Mouse (Mus musculus): ENCODE data around the gene Nxpe4. TPM values are rescaled to one million over a fixed set of nuclear protein-coding genes. Genes with fewer than 3 reads are reported as not detected.

Nxpe4 gene
- total and polyA plus RNA-seq, 2 experiments from 2014 or later = 5.9 to 9.5 TPM

GRCm38 (mm10) chr9:48417994-48418393, 256.2 kb downstream of the Nxpe4 start:
- ATAC-seq (ENCODE audit: insufficient read depth, low read depth) = no peak
- Histone ChIP-seq H3K36me3 (replicated peaks; ENCODE audit: control insufficient read depth, insufficient read depth, low read length) (no peaks in the 10 kb centered on the region), H3K9ac (replicated peaks; ENCODE audit: low read depth, low read length) (no peak overlapping the region), H3K4me2 (ENCODE audit: low read depth, low read length) (no peak overlapping the region), H3K4me3 (ENCODE audit: low read depth, low read length) (no peak overlapping the region), H3K27ac (ENCODE audit: low read depth) (no peak overlapping the region), H3K27me3 (ENCODE audit: control insufficient read depth, insufficient read depth, low read length) (no peaks in the 10 kb centered on the region), H3K4me1 (ENCODE audit: control insufficient read depth, insufficient read depth) (no peaks in the 10 kb centered on the region), H3K9me3 (replicated peaks; ENCODE audit: control insufficient read depth, low read length) (no peaks in the 10 kb centered on the region)
- DNase-seq (ENCODE audit: low spot score) = no peak
- TF ChIP-seq EP300 (IDR thresholded peaks at IDR 0.05; ENCODE audit: low read depth) (no peak), CTCF (IDR thresholded peaks at IDR 0.05; ENCODE audit: low read depth) (no peak)
- 63% methylated on average over 3 of the region's 3 CpGs for WGBS

- DNase-seq (ENCODE audit: low spot score) (no peak), ATAC-seq (ENCODE audit: insufficient read depth, low read depth) (no peak)
- H3K4me1 ChIP-seq (ENCODE audit: control insufficient read depth, insufficient read depth) = no peaks in the 10 kb centered on the region
- H3K9ac ChIP-seq (replicated peaks; ENCODE audit: low read depth, low read length) = no peak overlapping the region
- H3K36me3 ChIP-seq (replicated peaks; ENCODE audit: control insufficient read depth, insufficient read depth, low read length) = no peaks in the 10 kb centered on the region
- H3K27me3 ChIP-seq (ENCODE audit: control insufficient read depth, insufficient read depth, low read length) = no peaks in the 10 kb centered on the region
- WGBS = 66% methylated on average over 2 of the region's 2 CpGs
- no peaks in the 10 kb centered on the region for H3K9me3 ChIP-seq (replicated peaks; ENCODE audit: control insufficient read depth, low read length)
- no peak overlapping the region for H3K27ac ChIP-seq (ENCODE audit: low read depth)
- H3K4me2 ChIP-seq (ENCODE audit: low read depth, low read length) = no peak overlapping the region
- TF ChIP-seq CTCF (IDR thresholded peaks at IDR 0.05; ENCODE audit: low read depth) (no peak), EP300 (IDR thresholded peaks at IDR 0.05; ENCODE audit: low read depth) (no peak)
- H3K4me3 ChIP-seq (ENCODE audit: low read depth, low read length) = no peak overlapping the region
Observed at GRCm38 (mm10) chr9:48418397-48418796, 256.6 kb downstream of the Nxpe4 start.

- TF ChIP-seq EP300 (IDR thresholded peaks at IDR 0.05; ENCODE audit: low read depth) (no peak), CTCF (IDR thresholded peaks at IDR 0.05; ENCODE audit: low read depth) (no peak)
- H3K36me3 ChIP-seq (replicated peaks; ENCODE audit: control insufficient read depth, insufficient read depth, low read length) = no peaks in the 10 kb centered on the region
Observed at GRCm38 (mm10) chr9:48418829-48419228, 257.0 kb downstream of the Nxpe4 start.

GRCm38 (mm10) chr9:48420437-48420836, 258.6 kb downstream of the Nxpe4 start:
- Histone ChIP-seq H3K27me3 (ENCODE audit: control insufficient read depth, insufficient read depth, low read length) (no peaks in the 10 kb centered on the region), H3K9ac (replicated peaks; ENCODE audit: low read depth, low read length) (no peak overlapping the region), H3K36me3 (replicated peaks; ENCODE audit: control insufficient read depth, insufficient read depth, low read length) (no peaks in the 10 kb centered on the region), H3K4me1 (ENCODE audit: control insufficient read depth, insufficient read depth) (no peaks in the 10 kb centered on the region), H3K4me3 (ENCODE audit: low read depth, low read length) (no peak overlapping the region), H3K9me3 (replicated peaks; ENCODE audit: control insufficient read depth, low read length) (no peaks in the 10 kb centered on the region), H3K27ac (ENCODE audit: low read depth) (no peak overlapping the region), H3K4me2 (ENCODE audit: low read depth, low read length) (no peak overlapping the region)
- WGBS = 77% methylated on average over 7 of the region's 7 CpGs
- TF ChIP-seq EP300 (IDR thresholded peaks at IDR 0.05; ENCODE audit: low read depth) = no peak
- TF ChIP-seq CTCF (IDR thresholded peaks at IDR 0.05; ENCODE audit: low read depth) = no peak
- ATAC-seq (ENCODE audit: insufficient read depth, low read depth) = no peak
- DNase-seq (ENCODE audit: low spot score) = no peak

More at GRCm38 (mm10) chr9:48418829-48419228, 257.0 kb downstream of the Nxpe4 start:
- no peak overlapping the region for H3K4me2 ChIP-seq (ENCODE audit: low read depth, low read length)
- no peak overlapping the region for H3K9ac ChIP-seq (replicated peaks; ENCODE audit: low read depth, low read length)
- no peaks in the 10 kb centered on the region for H3K4me1 ChIP-seq (ENCODE audit: control insufficient read depth, insufficient read depth)
- 51% methylated on average over 8 of the region's 8 CpGs for WGBS
- no peaks in the 10 kb centered on the region for H3K9me3 ChIP-seq (replicated peaks; ENCODE audit: control insufficient read depth, low read length)
- DNase-seq (ENCODE audit: low spot score) = no peak
- ATAC-seq (ENCODE audit: insufficient read depth, low read depth) = no peak
- H3K27me3 ChIP-seq (ENCODE audit: control insufficient read depth, insufficient read depth, low read length) = no peaks in the 10 kb centered on the region
- no peak overlapping the region for H3K4me3 ChIP-seq (ENCODE audit: low read depth, low read length)
- H3K27ac ChIP-seq (ENCODE audit: low read depth) = no peak overlapping the region

GRCm38 (mm10) chr9:48421029-48421428, 259.2 kb downstream of the Nxpe4 start:
- no peaks in the 10 kb centered on the region for H3K9me3 ChIP-seq (replicated peaks; ENCODE audit: control insufficient read depth, low read length)
- DNase-seq (ENCODE audit: low spot score) (no peak), ATAC-seq (ENCODE audit: insufficient read depth, low read depth) (no peak)
- no peaks in the 10 kb centered on the region for H3K27me3 ChIP-seq (ENCODE audit: control insufficient read depth, insufficient read depth, low read length)
- no peak for TF ChIP-seq CTCF (IDR thresholded peaks at IDR 0.05; ENCODE audit: low read depth)
- no peak for TF ChIP-seq EP300 (IDR thresholded peaks at IDR 0.05; ENCODE audit: low read depth)
- WGBS = 52% methylated on average over 2 of the region's 2 CpGs
- H3K4me2 ChIP-seq (ENCODE audit: low read depth, low read length) = no peak overlapping the region
- H3K4me3 ChIP-seq (ENCODE audit: low read depth, low read length) = no peak overlapping the region
- H3K27ac ChIP-seq (ENCODE audit: low read depth) = no peak overlapping the region
- H3K36me3 ChIP-seq (replicated peaks; ENCODE audit: control insufficient read depth, insufficient read depth, low read length) = no peaks in the 10 kb centered on the region
- no peaks in the 10 kb centered on the region for H3K4me1 ChIP-seq (ENCODE audit: control insufficient read depth, insufficient read depth)
- no peak overlapping the region for H3K9ac ChIP-seq (replicated peaks; ENCODE audit: low read depth, low read length)

GRCm38 (mm10) chr9:48421561-48421960, 259.7 kb downstream of the Nxpe4 start:
- Histone ChIP-seq H3K36me3 (replicated peaks; ENCODE audit: control insufficient read depth, insufficient read depth, low read length) (no peaks in the 10 kb centered on the region), H3K9me3 (replicated peaks; ENCODE audit: control insufficient read depth, low read length) (no peaks in the 10 kb centered on the region), H3K27ac (ENCODE audit: low read depth) (no peak overlapping the region), H3K9ac (replicated peaks; ENCODE audit: low read depth, low read length) (no peak overlapping the region), H3K4me2 (ENCODE audit: low read depth, low read length) (no peak overlapping the region), H3K4me1 (ENCODE audit: control insufficient read depth, insufficient read depth) (no peaks in the 10 kb centered on the region), H3K27me3 (ENCODE audit: control insufficient read depth, insufficient read depth, low read length) (no peaks in the 10 kb centered on the region), H3K4me3 (ENCODE audit: low read depth, low read length) (no peak overlapping the region)
- DNase-seq (ENCODE audit: low spot score) (no peak), ATAC-seq (ENCODE audit: insufficient read depth, low read depth) (no peak)
- WGBS = 71% methylated on average over 2 of the region's 2 CpGs
- TF ChIP-seq EP300 (IDR thresholded peaks at IDR 0.05; ENCODE audit: low read depth) (no peak), CTCF (IDR thresholded peaks at IDR 0.05; ENCODE audit: low read depth) (no peak)
